Mouse (Mus musculus): ENCODE results near the gene Spsb1. TPM values are rescaled to one million over a fixed set of nuclear protein-coding genes. Genes with fewer than 3 reads are reported as not detected.
A peak's percentile ranks its signal among the peaks of the same experiment; 100 is the strongest.

The Spsb1 gene
- polyA plus RNA-seq, 1 experiment from 2014 or later, result 17.0 TPM

GRCm38 (mm10) chr4:149997999-149998398 lies 43.2 kb upstream of the Spsb1 start:
- no peaks in the 10 kb centered on the region for H3K9me3 ChIP-seq (ENCODE audit: control insufficient read depth, low read length)
- H3K27me3 ChIP-seq (replicated peaks; ENCODE audit: control insufficient read depth, insufficient read depth, low read length), result no peaks in the 10 kb centered on the region
- H3K4me2 ChIP-seq (ENCODE audit: low read depth, low read length), result no peak overlapping the region
- H3K4me3 ChIP-seq (ENCODE audit: low read length), result no peak overlapping the region
- H3K4me1 ChIP-seq (ENCODE audit: control insufficient read depth, insufficient read depth, low read length), result peaks cover 51% of the 10 kb centered on the region
- H3K36me3 ChIP-seq (ENCODE audit: control insufficient read depth, insufficient read depth, low read length), result no peaks in the 10 kb centered on the region
- peak overlapping the region; percentile 35; the same call in 1 of the 2 replicates for H3K9ac ChIP-seq (ENCODE audit: low read depth, low read length)
- peak overlapping the region; percentile 43 for H3K27ac ChIP-seq (ENCODE audit: low read length)
- 60% methylated on average over 10 of the region's 10 CpGs for WGBS
- ATAC-seq, result no peak

GRCm38 (mm10) chr4:149996440-149996839 lies 41.6 kb upstream of the Spsb1 start:
- no peaks in the 10 kb centered on the region for H3K36me3 ChIP-seq (ENCODE audit: control insufficient read depth, insufficient read depth, low read length)
- H3K9ac ChIP-seq (ENCODE audit: low read depth, low read length), result no peak overlapping the region
- no peaks in the 10 kb centered on the region for H3K27me3 ChIP-seq (replicated peaks; ENCODE audit: control insufficient read depth, insufficient read depth, low read length)
- ATAC-seq, result no peak
- no peaks in the 10 kb centered on the region for H3K9me3 ChIP-seq (ENCODE audit: control insufficient read depth, low read length)
- no peak overlapping the region for H3K4me2 ChIP-seq (ENCODE audit: low read depth, low read length)
- WGBS, result 68% methylated on average over 7 of the region's 7 CpGs
- H3K4me1 ChIP-seq (ENCODE audit: control insufficient read depth, insufficient read depth, low read length), result peaks cover 48% of the 10 kb centered on the region
- no peak overlapping the region for H3K27ac ChIP-seq (ENCODE audit: low read length)
- no peak overlapping the region for H3K4me3 ChIP-seq (ENCODE audit: low read length)

- Histone ChIP-seq H3K36me3 (ENCODE audit: control insufficient read depth, insufficient read depth, low read length) (no peaks in the 10 kb centered on the region), H3K4me3 (ENCODE audit: low read length) (no peak overlapping the region), H3K27ac (ENCODE audit: low read length) (no peak overlapping the region), H3K9me3 (ENCODE audit: control insufficient read depth, low read length) (no peaks in the 10 kb centered on the region), H3K9ac (ENCODE audit: low read depth, low read length) (no peak overlapping the region), H3K27me3 (replicated peaks; ENCODE audit: control insufficient read depth, insufficient read depth, low read length) (no peaks in the 10 kb centered on the region), H3K4me2 (ENCODE audit: low read depth, low read length) (no peak overlapping the region), H3K4me1 (ENCODE audit: control insufficient read depth, insufficient read depth, low read length) (peaks cover 48% of the 10 kb centered on the region)
- 83% methylated on average over 7 of the region's 7 CpGs for WGBS
- ATAC-seq, result no peak
Measured at GRCm38 (mm10) chr4:149995911-149996310, 41.1 kb upstream of the Spsb1 start.

- WGBS, result 91% methylated on average over 10 of the region's 10 CpGs
- no peak for ATAC-seq
- Histone ChIP-seq H3K27ac (ENCODE audit: low read length) (no peak overlapping the region), H3K9me3 (ENCODE audit: control insufficient read depth, low read length) (no peaks in the 10 kb centered on the region), H3K4me2 (ENCODE audit: low read depth, low read length) (no peak overlapping the region), H3K4me3 (ENCODE audit: low read length) (no peak overlapping the region), H3K27me3 (replicated peaks; ENCODE audit: control insufficient read depth, insufficient read depth, low read length) (no peaks in the 10 kb centered on the region), H3K36me3 (ENCODE audit: control insufficient read depth, insufficient read depth, low read length) (no peaks in the 10 kb centered on the region), H3K4me1 (ENCODE audit: control insufficient read depth, insufficient read depth, low read length) (peaks cover 46% of the 10 kb centered on the region), H3K9ac (ENCODE audit: low read depth, low read length) (no peak overlapping the region)
Measured at GRCm38 (mm10) chr4:149994218-149994617, 39.4 kb upstream of the Spsb1 start.

DNA sequence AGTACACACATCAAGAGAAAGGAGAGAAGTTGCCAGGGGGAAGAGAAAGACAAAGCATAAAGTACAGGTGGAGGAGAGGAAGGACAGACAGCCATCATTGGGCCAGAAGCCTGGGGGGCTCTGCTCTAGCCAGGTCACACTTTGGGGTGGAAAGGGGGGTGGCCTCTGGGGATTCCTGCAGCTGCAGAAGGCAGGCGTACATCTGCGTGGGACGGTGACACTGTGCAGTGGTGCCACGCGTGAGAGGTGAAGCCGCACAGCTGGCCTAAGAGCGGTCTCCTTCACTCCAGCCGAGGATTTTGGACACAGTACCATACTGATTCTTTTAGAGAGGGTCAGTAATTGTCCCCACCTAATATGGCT lies 37.8 kb upstream of the Spsb1 start:
- Histone ChIP-seq H3K4me1 (ENCODE audit: control insufficient read depth, insufficient read depth, low read length) (peaks cover 51% of the 10 kb centered on the region), H3K36me3 (ENCODE audit: control insufficient read depth, insufficient read depth, low read length) (no peaks in the 10 kb centered on the region), H3K4me3 (ENCODE audit: low read length) (no peak overlapping the region), H3K27me3 (replicated peaks; ENCODE audit: control insufficient read depth, insufficient read depth, low read length) (no peaks in the 10 kb centered on the region), H3K4me2 (ENCODE audit: low read depth, low read length) (no peak overlapping the region), H3K9ac (ENCODE audit: low read depth, low read length) (no peak overlapping the region), H3K9me3 (ENCODE audit: control insufficient read depth, low read length) (no peaks in the 10 kb centered on the region), H3K27ac (ENCODE audit: low read length) (no peak overlapping the region)
- WGBS, result 90% methylated on average over 8 of the region's 8 CpGs
- ATAC-seq, result no peak

- peaks cover 51% of the 10 kb centered on the region for H3K4me1 ChIP-seq (ENCODE audit: control insufficient read depth, insufficient read depth, low read length)
- no peak for ATAC-seq
- H3K36me3 ChIP-seq (ENCODE audit: control insufficient read depth, insufficient read depth, low read length), result no peaks in the 10 kb centered on the region
- 80% methylated on average over 13 of the region's 13 CpGs for WGBS
- H3K9ac ChIP-seq (ENCODE audit: low read depth, low read length), result 0 out of 2 replicates have a peak overlapping the region, but pooled peaks have one; percentile 23
- peak overlapping the region; percentile 94; the same call in 1 of the 2 replicates for H3K27ac ChIP-seq (ENCODE audit: low read length)
- H3K4me2 ChIP-seq (ENCODE audit: low read depth, low read length), result no peak overlapping the region
- H3K4me3 ChIP-seq (ENCODE audit: low read length), result no peak overlapping the region
- no peaks in the 10 kb centered on the region for H3K27me3 ChIP-seq (replicated peaks; ENCODE audit: control insufficient read depth, insufficient read depth, low read length)
- H3K9me3 ChIP-seq (ENCODE audit: control insufficient read depth, low read length), result no peaks in the 10 kb centered on the region
Measured at GRCm38 (mm10) chr4:149991755-149992669, 37.2 kb upstream of the Spsb1 start.

DNA sequence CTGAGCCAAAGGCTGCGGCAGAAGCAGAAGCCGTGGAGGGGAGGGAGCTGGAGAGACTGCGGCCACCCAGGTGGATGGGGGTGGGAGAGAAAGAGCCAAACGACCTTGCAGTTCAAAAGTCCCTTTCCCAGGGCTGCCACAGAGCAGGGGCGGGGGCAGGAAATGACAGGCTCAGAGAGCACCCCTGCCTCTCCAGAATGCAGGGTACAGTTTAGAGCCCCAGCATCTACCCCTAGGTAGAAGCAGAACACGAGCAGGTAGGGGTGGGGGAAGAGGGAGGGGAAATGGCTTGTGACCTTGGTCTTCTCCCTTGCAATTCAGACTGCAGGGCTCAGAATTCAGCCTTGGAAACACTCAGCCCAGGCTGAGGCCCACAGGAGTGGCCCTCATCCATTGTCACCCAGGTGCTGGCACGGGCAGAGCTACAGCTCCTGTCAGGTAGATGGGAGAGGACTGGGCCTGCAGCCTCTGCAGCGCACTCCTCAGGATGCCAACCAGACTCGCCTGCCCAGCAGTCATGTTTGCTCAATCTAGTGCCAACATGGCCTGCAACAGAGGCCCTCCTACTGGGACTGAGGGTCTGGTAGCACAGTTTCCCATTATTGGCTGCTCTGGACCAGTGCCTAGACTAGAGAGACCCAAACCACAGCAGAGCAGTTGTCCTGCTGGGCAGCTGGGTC lies 36.3 kb upstream of the Spsb1 start:
- Histone ChIP-seq H3K36me3 (ENCODE audit: control insufficient read depth, insufficient read depth, low read length) (no peaks in the 10 kb centered on the region), H3K9ac (ENCODE audit: low read depth, low read length) (peak overlapping the region; percentile 69), H3K4me1 (ENCODE audit: control insufficient read depth, insufficient read depth, low read length) (peaks cover 48% of the 10 kb centered on the region), H3K9me3 (ENCODE audit: control insufficient read depth, low read length) (no peaks in the 10 kb centered on the region), H3K27me3 (replicated peaks; ENCODE audit: control insufficient read depth, insufficient read depth, low read length) (no peaks in the 10 kb centered on the region), H3K27ac (ENCODE audit: low read length) (peak overlapping the region; percentile 94), H3K4me3 (ENCODE audit: low read length) (0 out of 2 replicates have a peak overlapping the region, but pooled peaks have one; percentile 9), H3K4me2 (ENCODE audit: low read depth, low read length) (peak overlapping the region; percentile 44)
- 28% methylated on average over 9 of the region's 9 CpGs for WGBS
- ATAC-seq, result peak; percentile 27; the same call in 1 of the 2 replicates

DNA sequence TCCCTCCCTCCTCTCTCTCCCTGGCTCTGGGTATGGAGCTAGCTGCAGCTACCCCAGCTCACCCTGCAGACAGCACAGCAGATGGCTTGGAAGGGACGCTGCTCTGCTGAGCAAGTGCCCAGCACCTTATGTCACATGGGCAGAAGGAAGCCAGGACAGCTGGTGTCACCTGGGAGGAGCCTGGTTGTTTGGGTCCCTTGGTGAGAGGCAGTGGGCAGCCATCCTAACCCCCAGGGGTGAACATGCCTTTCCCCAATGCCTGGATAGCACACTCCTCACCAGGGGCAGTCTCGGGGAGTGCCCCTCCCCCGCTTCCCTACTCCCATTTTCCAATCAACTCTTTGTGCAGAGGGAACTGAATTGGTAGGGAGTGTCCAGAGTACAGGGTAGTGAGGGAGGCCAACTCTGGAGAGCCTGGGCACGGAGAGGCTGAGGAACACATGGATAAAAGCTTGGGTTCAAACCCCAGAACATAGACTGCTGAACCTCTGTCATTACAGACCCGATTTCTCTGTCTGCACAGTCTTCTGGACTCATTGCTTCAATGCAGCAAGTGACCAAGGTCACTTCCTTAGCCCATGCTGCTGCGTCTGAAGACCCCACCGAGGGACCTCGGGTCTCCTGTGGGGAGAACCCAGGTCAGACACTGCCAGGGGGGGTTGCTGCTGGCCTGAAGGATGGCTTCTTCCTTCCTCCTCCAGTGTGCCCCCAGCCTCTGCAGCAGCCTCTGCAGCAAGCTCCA lies 35.5 kb upstream of the Spsb1 start:
- ATAC-seq, result peak; percentile 29
- peak overlapping the region; percentile 69 for H3K9ac ChIP-seq (ENCODE audit: low read depth, low read length)
- no peaks in the 10 kb centered on the region for H3K36me3 ChIP-seq (ENCODE audit: control insufficient read depth, insufficient read depth, low read length)
- H3K9me3 ChIP-seq (ENCODE audit: control insufficient read depth, low read length), result no peaks in the 10 kb centered on the region
- H3K27ac ChIP-seq (ENCODE audit: low read length), result peak overlapping the region; percentile 94
- 0 out of 2 replicates have a peak overlapping the region, but pooled peaks have one; percentile 9 for H3K4me3 ChIP-seq (ENCODE audit: low read length)
- peaks cover 44% of the 10 kb centered on the region for H3K4me1 ChIP-seq (ENCODE audit: control insufficient read depth, insufficient read depth, low read length)
- WGBS, result 24% methylated on average over 8 of the region's 8 CpGs
- H3K27me3 ChIP-seq (replicated peaks; ENCODE audit: control insufficient read depth, insufficient read depth, low read length), result no peaks in the 10 kb centered on the region
- H3K4me2 ChIP-seq (ENCODE audit: low read depth, low read length), result peak overlapping the region; percentile 44

Data from intestine, embryonic 16.5 days (tissue).